Mouse (Mus musculus) stomach, embryonic 15.5 days (tissue): ENCODE results near the gene Cideb. TPM values are rescaled to one million over a fixed set of nuclear protein-coding genes. Genes with fewer than 3 reads are reported as not detected.

ENCODE experiments used
- polyA plus RNA-seq: library from polyadenylated mRNA; unstranded; fragments of >200 nt; fragmentation: Nextera tagmentation; extraction: Ambion mirVana; gene quantifications from 2 replicates; pipeline ENCODE4 v1.2.1, GENCODE M21; 2015

Cideb gene
- polyA plus RNA-seq, 1 experiment from 2014 or later: 12.9 TPM

Other genes with a start within 250 kb of the Cideb start
- 0.23 and 0.42 TPM in 2 replicates for gene Cpne6, start 248.0 kb downstream of the Cideb start, polyA plus RNA-seq
- not detected in 2 replicates for gene Nrl, start 233.5 kb downstream of the Cideb start, polyA plus RNA-seq
- gene Pck2, start 218.2 kb downstream of the Cideb start, polyA plus RNA-seq: 48.5 and 52.8 TPM in 2 replicates
- gene Dcaf11, start 198.5 kb downstream of the Cideb start, polyA plus RNA-seq: 63.6 and 75.7 TPM in 2 replicates
- gene A730061H03Rik, start 198.1 kb downstream of the Cideb start, polyA plus RNA-seq: 1.2 and 1.4 TPM in 2 replicates
- 0.50 and 1.2 TPM in 2 replicates for gene Fitm1, start 182.8 kb downstream of the Cideb start, polyA plus RNA-seq
- gene Psme1, start 180.3 kb downstream of the Cideb start, polyA plus RNA-seq: 159 and 176 TPM in 2 replicates
- 9.4 and 11.2 TPM in 2 replicates for gene Emc9, start 173.2 kb downstream of the Cideb start, polyA plus RNA-seq
- 265 and 289 TPM in 2 replicates for gene Psme2, start 167.3 kb downstream of the Cideb start, polyA plus RNA-seq
- 16.7 and 18.4 TPM in 2 replicates for gene Rnf31, start 166.8 kb downstream of the Cideb start, polyA plus RNA-seq
- gene Irf9, start 154.9 kb downstream of the Cideb start, polyA plus RNA-seq: 11.6 and 12.1 TPM in 2 replicates
- 9.2 and 10.7 TPM in 2 replicates for gene Rec8, start 140.4 kb downstream of the Cideb start, polyA plus RNA-seq
- gene Ipo4, start 122.5 kb downstream of the Cideb start, polyA plus RNA-seq: 81.1 and 82.4 TPM in 2 replicates
- gene Gm49378, start 120.6 kb downstream of the Cideb start, polyA plus RNA-seq: 1.3 and 1.7 TPM in 2 replicates
- 123 and 124 TPM in 2 replicates for gene Tm9sf1, start 114.7 kb downstream of the Cideb start, polyA plus RNA-seq
- gene Tssk4, start 108.3 kb downstream of the Cideb start, polyA plus RNA-seq: 0.40 and 0.59 TPM in 2 replicates
- 51.3 and 54.3 TPM in 2 replicates for gene Mdp1, start 98.0 kb downstream of the Cideb start, polyA plus RNA-seq
- 53.5 and 54.6 TPM in 2 replicates for gene Gmpr2, start 86.5 kb downstream of the Cideb start, polyA plus RNA-seq
- 495 and 515 TPM in 2 replicates for gene Nedd8, start 86.3 kb downstream of the Cideb start, polyA plus RNA-seq
- 33.9 and 40.4 TPM in 2 replicates for gene Tinf2, start 76.6 kb downstream of the Cideb start, polyA plus RNA-seq
- gene Tgm1, start 44.5 kb downstream of the Cideb start, polyA plus RNA-seq: 17.9 and 30.5 TPM in 2 replicates
- gene Rabggta, start 36.2 kb downstream of the Cideb start, polyA plus RNA-seq: 30.0 and 35.8 TPM in 2 replicates
- gene Dhrs1, start 12.8 kb downstream of the Cideb start, polyA plus RNA-seq: 92.9 and 96.4 TPM in 2 replicates
- 34.3 and 36.7 TPM in 2 replicates for gene Nop9, start 12.8 kb downstream of the Cideb start, polyA plus RNA-seq
- 0.85 and 0.96 TPM in 2 replicates for gene Ltb4r2, start 3.0 kb upstream of the Cideb start, polyA plus RNA-seq
- 3.8 and 4.7 TPM in 2 replicates for gene Ltb4r1, start 7.5 kb upstream of the Cideb start, polyA plus RNA-seq
- 6.3 and 8.0 TPM in 2 replicates for gene Adcy4, start 25.6 kb upstream of the Cideb start, polyA plus RNA-seq
- gene Ripk3, start 30.4 kb upstream of the Cideb start, polyA plus RNA-seq: 32.0 and 36.9 TPM in 2 replicates
- 35.5 and 40.9 TPM in 2 replicates for gene Nfatc4, start 64.7 kb upstream of the Cideb start, polyA plus RNA-seq
- gene Nynrin, start 95.6 kb upstream of the Cideb start, polyA plus RNA-seq: 15.4 and 18.5 TPM in 2 replicates
- 0.42 and 0.46 TPM in 2 replicates for gene Cbln3, start 125.9 kb upstream of the Cideb start, polyA plus RNA-seq
- gene Khnyn, start 126.5 kb upstream of the Cideb start, polyA plus RNA-seq: 16.5 and 18.1 TPM in 2 replicates
- 56.0 and 65.7 TPM in 2 replicates for gene Sdr39u1, start 141.8 kb upstream of the Cideb start, polyA plus RNA-seq
- 23.0 and 27.4 TPM in 2 replicates for gene Cma1, start 186.2 kb upstream of the Cideb start, polyA plus RNA-seq
- gene Cma2, start 192.5 kb upstream of the Cideb start, polyA plus RNA-seq: not detected in 2 replicates